Mouse (Mus musculus): ENCODE results near the gene Olfr813. TPM values are rescaled to one million over a fixed set of nuclear protein-coding genes. Genes with fewer than 3 reads are reported as not detected.
"Not testable (repeated sequence)": the region's sequence is repeated elsewhere in the genome, so short reads cannot be mapped to it uniquely, and the experiment has no call there.

The Olfr813 gene
- polyA plus RNA-seq (2016; fragmentation: Nextera tagmentation; extraction: Ambion mirVana), result not detected in 2 replicates

DNA sequence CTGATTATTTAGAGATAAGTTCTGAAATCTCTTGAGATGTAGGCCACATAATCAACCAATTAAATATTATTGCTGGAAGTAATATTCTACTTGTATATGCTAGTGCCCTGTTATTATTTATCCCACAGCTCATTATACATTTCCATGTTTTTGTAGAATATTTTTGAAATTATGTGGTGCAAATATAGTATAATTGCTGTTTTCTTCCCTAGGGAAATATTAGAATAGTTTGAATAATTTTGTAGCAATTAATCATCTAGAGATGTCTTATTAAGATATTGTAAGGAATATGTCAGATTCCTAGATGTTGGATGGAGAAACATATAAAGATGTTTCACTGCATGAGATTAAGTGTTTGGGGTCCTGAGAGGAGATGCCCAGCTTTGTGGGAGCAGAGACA lies at the start of gene Olfr813:
Gene Olfr813 (plus strand): TSS at position 301 of the 400 bp plus-strand sequence.
- H3K4me3 ChIP-seq, result no peak within 1 kb of the TSS
- no peaks in the 10 kb centered on the region for H3K36me3 ChIP-seq
- no peaks in the 10 kb centered on the region for H3K4me1 ChIP-seq
- no peaks in the 10 kb centered on the region for H3K27me3 ChIP-seq (replicated peaks)
- no peak within 1 kb of the TSS for H3K27ac ChIP-seq
- H3K4me2 ChIP-seq, result no peak within 1 kb of the TSS
- no peak for ATAC-seq
- no peak within 1 kb of the TSS for H3K9ac ChIP-seq
- no peaks in the 10 kb centered on the region for H3K9me3 ChIP-seq (replicated peaks)

DNA sequence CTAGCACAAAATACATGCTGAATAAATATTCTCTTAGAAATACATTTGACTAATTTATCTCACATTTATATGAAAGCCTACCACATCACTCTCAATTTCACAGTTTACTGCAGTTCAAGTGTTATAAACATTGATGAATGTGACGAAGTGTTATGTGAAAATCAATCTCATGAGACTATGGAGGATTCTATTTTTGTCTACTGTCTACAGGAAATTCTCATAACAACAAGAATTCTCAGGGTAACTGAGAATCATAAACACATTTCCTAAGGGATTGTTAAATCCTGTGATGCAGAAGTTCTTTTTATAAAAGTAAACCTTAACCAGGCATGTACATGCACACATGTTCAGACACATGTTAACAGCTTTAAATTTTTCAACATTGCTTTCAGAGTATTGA lies 9.2 kb upstream of the Olfr813 start, which contains the start of gene Olfr812:
Gene Olfr812 (minus strand): TSS at position 101 of the 400 bp plus-strand sequence.
- Histone ChIP-seq H3K9ac (no peak within 1 kb of the TSS), H3K4me1 (no peaks in the 10 kb centered on the region), H3K27me3 (replicated peaks) (no peaks in the 10 kb centered on the region), H3K4me3 (no peak within 1 kb of the TSS), H3K36me3 (no peaks in the 10 kb centered on the region), H3K9me3 (replicated peaks) (no peaks in the 10 kb centered on the region), H3K27ac (no peak within 1 kb of the TSS), H3K4me2 (no peak within 1 kb of the TSS)
- no peak for ATAC-seq
- 30% methylated on average over 1 of the region's 1 CpGs for WGBS (ENCODE audit: insufficient replicate concordance)

DNA sequence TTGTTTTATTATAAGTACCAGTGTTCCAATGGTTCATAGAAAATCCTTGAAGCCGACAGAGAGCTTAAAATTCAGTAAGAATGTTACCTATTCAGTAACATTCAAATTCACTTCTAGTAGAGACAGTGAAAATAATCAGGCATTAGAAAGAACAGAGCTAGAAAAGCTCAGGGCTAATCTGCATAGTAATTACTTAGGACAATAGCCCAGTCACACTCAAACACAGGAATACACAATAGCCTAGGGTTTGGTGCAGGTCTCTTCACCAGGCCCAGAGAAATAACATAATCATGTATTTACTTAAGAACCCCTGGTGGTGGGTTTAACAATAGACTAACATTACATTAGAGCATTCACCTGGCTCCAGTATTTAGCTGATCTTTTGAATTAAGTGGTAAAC lies 7.8 kb upstream of the Olfr813 start:
- no peak overlapping the region for H3K4me2 ChIP-seq
- WGBS (ENCODE audit: insufficient replicate concordance), result 66% methylated on average over 1 of the region's 1 CpGs
- no peak for ATAC-seq

DNA sequence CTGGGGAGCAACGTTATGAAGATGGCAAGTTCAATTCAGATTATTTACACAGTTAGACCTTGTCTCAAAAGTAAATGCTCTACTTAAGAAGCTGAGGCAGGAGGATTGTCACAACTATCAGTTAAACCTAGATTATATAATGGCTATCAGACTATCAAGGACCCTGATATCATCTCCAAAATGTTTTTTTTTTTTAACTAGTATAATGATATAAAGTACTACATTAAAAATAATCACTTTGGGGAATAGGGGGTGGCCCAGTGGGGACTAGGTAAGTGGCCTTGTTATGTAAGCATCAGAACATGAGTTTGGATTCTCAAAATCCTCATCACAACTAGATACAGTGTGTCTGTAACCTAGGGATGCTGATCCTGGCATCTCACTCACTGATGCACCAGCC lies 24.6 kb downstream of the Olfr813 start, which contains the start of gene Olfr814:
Gene Olfr814 (minus strand): TSS at position 101 of the 400 bp plus-strand sequence.
- H3K4me3 ChIP-seq; H3K9ac ChIP-seq; ATAC-seq; H3K4me1 ChIP-seq; H3K9me3 ChIP-seq (replicated peaks); H3K27ac ChIP-seq; H3K27me3 ChIP-seq (replicated peaks); H3K36me3 ChIP-seq; H3K4me2 ChIP-seq: not testable (repeated sequence)
- 43% methylated on average over 1 of the region's 1 CpGs for WGBS (ENCODE audit: insufficient replicate concordance)

More for the DNA sequence above, 7.8 kb upstream of the Olfr813 start:
- H3K9me3 ChIP-seq (replicated peaks), result no peaks in the 10 kb centered on the region
- no peaks in the 10 kb centered on the region for H3K27me3 ChIP-seq (replicated peaks)
- H3K27ac ChIP-seq, result no peak overlapping the region
- H3K9ac ChIP-seq, result no peak overlapping the region
- H3K4me1 ChIP-seq, result no peaks in the 10 kb centered on the region
- H3K36me3 ChIP-seq, result no peaks in the 10 kb centered on the region
- no peak overlapping the region for H3K4me3 ChIP-seq

DNA sequence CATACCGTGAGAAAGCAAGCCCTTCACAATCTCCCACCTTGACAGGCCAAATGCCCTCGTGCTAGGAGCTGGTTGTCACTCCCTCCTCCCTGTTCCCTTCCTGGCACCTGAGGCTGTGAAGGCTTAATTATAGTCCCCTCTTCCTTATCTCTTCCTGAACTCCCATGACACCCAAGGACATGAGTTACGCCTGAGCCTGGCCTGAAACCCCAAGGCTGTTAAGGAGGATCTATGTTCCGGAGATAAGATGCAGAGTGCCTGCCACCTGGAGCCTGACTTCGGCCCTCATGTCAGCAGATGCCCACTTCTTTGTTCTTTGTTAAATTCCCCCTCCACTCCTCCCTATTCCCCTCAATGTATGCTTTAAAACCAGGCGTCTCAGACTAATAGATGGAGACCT lies 30.3 kb downstream of the Olfr813 start:
- not testable (repeated sequence) for ATAC-seq; H3K4me3 ChIP-seq; H3K36me3 ChIP-seq; H3K4me2 ChIP-seq; H3K9me3 ChIP-seq (replicated peaks); H3K9ac ChIP-seq; H3K4me1 ChIP-seq; H3K27me3 ChIP-seq (replicated peaks); H3K27ac ChIP-seq
- 53% methylated on average over 6 of the region's 6 CpGs for WGBS (ENCODE audit: insufficient replicate concordance)

DNA sequence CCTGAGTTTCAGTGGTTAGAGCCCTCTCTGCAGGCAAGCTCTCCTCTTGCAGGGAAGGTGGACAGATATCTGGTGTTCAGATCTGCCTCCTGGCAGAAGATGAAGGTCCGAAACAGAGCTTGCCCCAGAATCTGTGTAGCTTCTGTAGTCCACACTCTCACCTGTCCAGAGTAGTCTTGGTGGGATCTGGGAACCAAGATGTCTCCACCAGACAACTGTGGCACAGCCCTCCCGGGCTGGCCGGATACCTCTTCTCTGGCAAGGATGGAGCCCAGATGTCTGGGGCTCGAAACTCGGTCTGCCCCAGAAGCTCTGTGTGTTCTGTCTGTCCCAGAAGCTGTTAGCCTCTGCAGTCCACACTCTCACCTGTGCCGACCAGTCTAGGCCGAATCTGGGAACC lies 30.8 kb downstream of the Olfr813 start:
- Histone ChIP-seq H3K9me3 (replicated peaks) (no peaks in the 10 kb centered on the region), H3K4me3 (no peak overlapping the region), H3K4me2 (no peak overlapping the region), H3K27ac (no peak overlapping the region), H3K9ac (no peak overlapping the region), H3K27me3 (replicated peaks) (no peaks in the 10 kb centered on the region), H3K36me3 (no peaks in the 10 kb centered on the region), H3K4me1 (no peaks in the 10 kb centered on the region)
- no peak for ATAC-seq
- WGBS (ENCODE audit: insufficient replicate concordance), result 73% methylated on average over 7 of the region's 7 CpGs

DNA sequence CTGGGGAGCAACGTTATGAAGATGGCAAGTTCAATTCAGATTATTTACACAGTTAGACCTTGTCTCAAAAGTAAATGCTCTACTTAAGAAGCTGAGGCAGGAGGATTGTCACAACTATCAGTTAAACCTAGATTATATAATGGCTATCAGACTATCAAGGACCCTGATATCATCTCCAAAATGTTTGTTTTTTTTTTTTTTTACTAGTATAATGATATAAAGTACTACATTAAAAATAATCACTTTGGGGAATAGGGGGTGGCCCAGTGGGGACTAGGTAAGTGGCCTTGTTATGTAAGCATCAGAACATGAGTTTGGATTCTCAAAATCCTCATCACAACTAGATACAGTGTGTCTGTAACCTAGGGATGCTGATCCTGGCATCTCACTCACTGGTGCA lies 50.6 kb downstream of the Olfr813 start, which contains the start of gene Olfr815:
Gene Olfr815 (minus strand): TSS at position 101 of the 400 bp plus-strand sequence.
- not testable (repeated sequence) for H3K27me3 ChIP-seq (replicated peaks); H3K9ac ChIP-seq; H3K36me3 ChIP-seq; ATAC-seq; H3K27ac ChIP-seq; H3K4me1 ChIP-seq; H3K4me2 ChIP-seq; H3K9me3 ChIP-seq (replicated peaks); H3K4me3 ChIP-seq
- WGBS (ENCODE audit: insufficient replicate concordance), result 55% methylated on average over 1 of the region's 1 CpGs

Other genes with a start within 250 kb of the Olfr813 start
- not detected in 2 replicates for gene Olfr796, start 242.8 kb upstream of the Olfr813 start, polyA plus RNA-seq (2016; fragmentation: Nextera tagmentation; extraction: Ambion mirVana)
- not detected in 2 replicates for gene Olfr798, start 227.4 kb upstream of the Olfr813 start, polyA plus RNA-seq (2016; fragmentation: Nextera tagmentation; extraction: Ambion mirVana)
- not detected in 2 replicates for gene Olfr799, start 217.9 kb upstream of the Olfr813 start, polyA plus RNA-seq (2016; fragmentation: Nextera tagmentation; extraction: Ambion mirVana)
- not detected in 2 replicates for gene Olfr800, start 197.7 kb upstream of the Olfr813 start, polyA plus RNA-seq (2016; fragmentation: Nextera tagmentation; extraction: Ambion mirVana)
- not detected in 2 replicates for gene Olfr801, start 181.5 kb upstream of the Olfr813 start, polyA plus RNA-seq (2016; fragmentation: Nextera tagmentation; extraction: Ambion mirVana)
- gene Olfr802, start 167.2 kb upstream of the Olfr813 start, polyA plus RNA-seq (2016; fragmentation: Nextera tagmentation; extraction: Ambion mirVana), result not detected in 2 replicates
- gene Olfr803, start 161.1 kb upstream of the Olfr813 start, polyA plus RNA-seq (2016; fragmentation: Nextera tagmentation; extraction: Ambion mirVana), result not detected in 2 replicates
- not detected in 2 replicates for gene Olfr804, start 152.2 kb upstream of the Olfr813 start, polyA plus RNA-seq (2016; fragmentation: Nextera tagmentation; extraction: Ambion mirVana)
- not detected in 2 replicates for gene Olfr805, start 126.0 kb upstream of the Olfr813 start, polyA plus RNA-seq (2016; fragmentation: Nextera tagmentation; extraction: Ambion mirVana)
- not detected in 2 replicates for gene Olfr806, start 113.4 kb upstream of the Olfr813 start, polyA plus RNA-seq (2016; fragmentation: Nextera tagmentation; extraction: Ambion mirVana)
- gene Olfr807, start 97.6 kb upstream of the Olfr813 start, polyA plus RNA-seq (2016; fragmentation: Nextera tagmentation; extraction: Ambion mirVana), result not detected in 2 replicates
- gene Olfr808, start 89.9 kb upstream of the Olfr813 start, polyA plus RNA-seq (2016; fragmentation: Nextera tagmentation; extraction: Ambion mirVana), result not detected in 2 replicates
- gene Olfr809, start 80.7 kb upstream of the Olfr813 start, polyA plus RNA-seq (2016; fragmentation: Nextera tagmentation; extraction: Ambion mirVana), result not detected in 2 replicates
- gene Olfr810, start 60.5 kb upstream of the Olfr813 start, polyA plus RNA-seq (2016; fragmentation: Nextera tagmentation; extraction: Ambion mirVana), result not detected in 2 replicates
- gene Olfr811, start 51.0 kb upstream of the Olfr813 start, polyA plus RNA-seq (2016; fragmentation: Nextera tagmentation; extraction: Ambion mirVana), result not detected in 2 replicates
- gene Olfr812, start 9.3 kb upstream of the Olfr813 start, polyA plus RNA-seq (2016; fragmentation: Nextera tagmentation; extraction: Ambion mirVana), result not detected in 2 replicates
- not detected in 2 replicates for gene Olfr814, start 24.5 kb downstream of the Olfr813 start, polyA plus RNA-seq (2016; fragmentation: Nextera tagmentation; extraction: Ambion mirVana)
- gene Olfr815, start 50.5 kb downstream of the Olfr813 start, polyA plus RNA-seq (2016; fragmentation: Nextera tagmentation; extraction: Ambion mirVana), result not detected in 2 replicates
- not detected in 2 replicates for gene Olfr816, start 60.2 kb downstream of the Olfr813 start, polyA plus RNA-seq (2016; fragmentation: Nextera tagmentation; extraction: Ambion mirVana)
- not detected in 2 replicates for gene Olfr818, start 93.7 kb downstream of the Olfr813 start, polyA plus RNA-seq (2016; fragmentation: Nextera tagmentation; extraction: Ambion mirVana)
- not detected in 2 replicates for gene Olfr819, start 111.9 kb downstream of the Olfr813 start, polyA plus RNA-seq (2016; fragmentation: Nextera tagmentation; extraction: Ambion mirVana)
- not detected in 2 replicates for gene Olfr247, start 120.8 kb downstream of the Olfr813 start, polyA plus RNA-seq (2016; fragmentation: Nextera tagmentation; extraction: Ambion mirVana)
- gene Gm10310, start 129.7 kb downstream of the Olfr813 start, polyA plus RNA-seq (2016; fragmentation: Nextera tagmentation; extraction: Ambion mirVana), result not detected in 2 replicates
- gene Olfr820, start 157.3 kb downstream of the Olfr813 start, polyA plus RNA-seq (2016; fragmentation: Nextera tagmentation; extraction: Ambion mirVana), result not detected in 2 replicates
- gene Olfr821, start 175.0 kb downstream of the Olfr813 start, polyA plus RNA-seq (2016; fragmentation: Nextera tagmentation; extraction: Ambion mirVana), result not detected in 2 replicates
- gene Olfr822, start 215.8 kb downstream of the Olfr813 start, polyA plus RNA-seq (2016; fragmentation: Nextera tagmentation; extraction: Ambion mirVana), result not detected in 2 replicates

Measured in liver, embryonic 12.5 days (tissue).